Mouse (Mus musculus) neural tube, postnatal 0 days (tissue): ENCODE data around the gene Sult2b1. TPM values are rescaled to one million over a fixed set of nuclear protein-coding genes. Genes with fewer than 3 reads are reported as not detected.

Experiments used
- polyA plus RNA-seq: library from polyadenylated mRNA; unstranded; fragments of >200 nt; fragmentation: Nextera tagmentation; extraction: Ambion mirVana; gene quantifications from 2 replicates; pipeline ENCODE4 v1.2.1, GENCODE M21; 2015

Sult2b1 gene
- 9.0 and 9.5 TPM in 2 replicates for polyA plus RNA-seq

DNA sequence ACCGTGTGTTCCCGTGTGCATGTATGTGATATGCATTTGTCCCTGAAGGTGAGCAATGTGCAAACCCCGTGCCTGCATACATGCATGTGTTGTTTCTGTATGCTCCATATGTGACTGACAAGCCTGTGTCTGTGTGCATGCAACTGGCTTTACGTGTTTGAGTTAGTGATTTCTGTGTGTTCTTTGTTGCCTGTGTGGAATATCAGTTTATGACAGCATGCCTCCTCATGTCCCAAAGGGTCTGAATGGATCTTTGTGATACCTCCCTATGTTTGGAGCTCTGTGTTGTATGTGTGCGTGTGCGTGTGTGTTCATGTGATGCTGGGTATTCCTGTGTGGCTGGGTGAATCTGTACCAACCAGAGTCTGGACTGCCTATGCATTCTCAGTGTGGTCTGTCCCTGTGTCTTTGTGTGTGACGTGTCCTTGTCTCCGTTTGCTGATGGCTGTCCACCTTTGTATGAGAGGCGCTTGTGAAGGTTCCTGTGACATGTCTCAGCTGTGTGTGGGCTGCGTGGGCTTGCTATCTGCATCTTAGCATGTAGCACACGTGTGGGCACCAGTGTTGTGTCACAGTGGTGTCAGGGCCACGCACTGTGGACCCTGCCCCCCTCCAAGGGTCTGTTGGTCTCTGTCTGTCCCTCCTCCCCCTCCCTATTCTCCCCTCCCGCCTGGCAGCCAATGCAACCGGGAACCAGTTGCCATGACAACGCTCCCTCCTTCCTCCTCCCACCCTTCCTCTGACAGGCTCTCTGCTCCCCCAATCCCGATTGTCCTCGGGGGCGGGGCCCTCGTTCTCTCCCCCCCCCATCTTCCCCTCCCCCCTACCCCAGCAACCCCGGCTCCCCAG, at the start of gene Sult2b1:
TSS of gene Sult2b1 (minus strand) at position 146 of the 849 bp plus-strand sequence.

DNA sequence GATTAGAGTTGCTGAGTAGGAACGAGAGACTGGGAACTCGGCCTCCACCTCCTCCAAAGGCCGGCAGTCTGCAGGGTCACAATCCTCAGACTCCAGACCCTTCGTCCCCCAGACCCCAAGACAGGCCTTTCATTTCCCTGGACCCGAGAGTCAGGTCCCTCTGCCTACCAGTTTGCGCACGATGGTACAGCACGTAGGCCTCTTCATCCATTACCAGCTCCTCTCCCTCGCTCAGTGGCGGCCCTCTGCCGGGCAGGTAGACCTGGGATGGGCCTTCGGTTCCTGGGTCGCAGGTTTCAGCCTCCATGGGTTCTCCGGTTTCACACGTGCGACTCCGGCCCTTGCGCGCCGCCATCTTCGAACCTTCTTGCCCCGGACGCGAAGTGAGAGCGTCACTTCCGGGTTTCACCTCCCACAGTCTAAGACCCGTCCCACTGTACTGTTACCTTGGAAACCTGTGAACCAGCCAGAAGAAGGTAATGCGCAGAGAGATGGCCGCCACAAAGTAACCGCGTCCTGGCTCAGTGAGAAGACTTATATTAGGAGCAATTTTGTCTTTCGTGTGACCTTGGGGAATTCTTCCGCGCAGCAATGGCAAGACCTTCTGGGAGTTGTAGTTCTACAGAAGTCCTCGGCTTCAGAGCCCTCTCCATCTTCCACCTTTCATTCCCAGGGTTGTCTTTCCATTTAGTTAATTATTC, 46.1 kb upstream of the Sult2b1 start, which contains the start of gene Grwd1:
TSS of gene Grwd1 (minus strand) at position 518 of the 701 bp plus-strand sequence.

DNA sequence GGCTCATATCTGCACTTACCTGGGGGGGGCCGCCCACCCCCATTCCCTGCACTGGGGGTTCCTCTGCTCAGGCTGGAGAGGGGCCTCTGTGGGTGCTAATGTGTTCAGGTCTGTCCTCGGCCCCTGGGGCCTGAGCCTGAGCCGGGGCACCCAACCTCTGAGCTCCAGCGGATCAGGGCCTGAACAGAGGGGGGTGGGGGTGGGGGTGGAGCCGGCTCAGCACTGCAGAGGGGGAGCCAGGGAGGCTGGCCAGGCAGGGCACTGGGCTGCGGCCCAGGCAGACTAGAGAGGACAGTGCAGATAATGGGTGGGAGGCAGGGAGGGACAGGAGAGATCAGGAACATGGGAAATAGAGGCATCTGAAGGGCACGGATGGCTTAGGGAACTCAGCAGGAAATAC, 40.1 kb upstream of the Sult2b1 start, which contains the start of gene Kcnj14:
TSS of gene Kcnj14 (minus strand) at position 185 of the 400 bp plus-strand sequence.

DNA sequence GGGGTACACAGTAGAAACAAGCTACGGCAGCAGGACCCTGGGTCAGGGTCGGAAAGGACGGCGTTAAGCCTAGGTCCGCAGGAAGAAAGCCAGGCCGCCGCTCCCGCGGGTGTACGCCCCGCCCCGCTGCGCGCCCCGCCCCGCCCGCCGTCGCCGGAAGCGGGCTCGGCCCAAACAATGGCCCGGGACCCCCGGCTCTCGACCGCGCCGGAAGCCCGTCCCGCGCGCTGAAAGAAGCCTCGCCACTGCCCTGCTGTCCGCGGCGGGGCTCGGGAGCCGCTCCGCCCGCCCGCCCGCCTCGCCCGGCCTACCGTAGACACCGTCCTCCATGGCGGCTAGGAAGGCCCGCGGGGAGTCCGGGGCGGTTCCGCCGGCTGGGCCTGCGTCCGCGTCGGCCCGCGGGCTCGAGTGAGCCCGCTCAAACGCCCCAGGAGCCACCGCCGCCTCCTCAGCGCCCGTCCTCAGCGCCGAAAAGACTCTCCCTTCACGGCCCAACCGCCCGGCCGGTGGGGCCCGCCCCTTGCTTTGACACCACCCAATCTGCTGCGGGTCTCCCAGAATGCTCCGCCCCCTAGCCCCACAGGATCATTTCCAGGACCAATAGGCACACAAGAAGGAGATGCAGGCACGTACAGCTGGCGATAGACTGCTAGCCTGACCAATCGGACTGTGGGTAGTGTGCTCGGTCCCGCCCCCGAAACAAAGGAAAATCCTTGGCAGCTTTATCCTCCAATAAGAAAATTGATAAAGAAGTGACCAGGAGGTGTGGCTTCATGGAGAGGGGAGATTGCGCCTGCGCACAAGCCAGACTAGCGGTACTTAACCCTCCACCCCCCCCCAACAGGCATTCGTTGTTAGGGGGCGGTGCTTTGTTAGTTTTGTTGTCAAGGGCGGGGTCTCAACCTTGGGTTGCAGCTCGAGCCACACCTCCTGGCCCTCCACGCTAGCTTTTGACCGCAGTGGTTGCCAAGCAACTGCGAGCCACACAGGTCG, 29.6 kb upstream of the Sult2b1 start, which contains the start of gene Cyth2:
TSS of gene Cyth2 (minus strand) at position 795 of the 993 bp plus-strand sequence.

DNA sequence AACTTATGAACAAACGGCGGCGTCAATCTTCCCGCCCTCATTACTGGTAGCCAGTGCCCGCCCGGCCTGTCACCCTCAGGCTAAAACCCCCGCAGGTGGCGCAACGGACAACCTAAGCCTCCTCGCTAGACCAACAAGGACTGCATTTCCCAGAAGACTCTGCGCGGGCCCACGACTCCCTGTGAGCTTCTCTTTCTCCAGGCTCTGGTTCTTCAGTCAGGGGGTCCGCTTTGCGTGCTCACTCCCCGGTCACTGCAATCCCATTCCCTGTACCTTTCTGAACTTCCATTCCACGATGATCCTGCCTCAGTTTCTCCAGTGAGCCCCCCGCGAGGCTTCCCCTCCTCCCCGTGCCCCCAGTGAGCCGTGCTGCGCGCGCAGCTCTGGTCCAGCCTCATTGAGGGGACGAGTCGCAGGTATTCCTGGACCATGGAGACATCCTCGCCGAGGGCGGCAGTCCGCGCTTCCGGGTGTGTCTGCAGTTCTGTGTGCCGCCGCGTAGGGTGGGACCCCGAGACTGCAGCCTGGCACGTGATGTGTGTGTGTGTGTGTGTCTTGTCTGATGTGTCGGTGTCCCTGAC, 868 bp downstream of the Sult2b1 start, which contains the start of gene Lmtk3:
TSS of gene Lmtk3 (plus strand) at position 228 of the 581 bp plus-strand sequence.

DNA sequence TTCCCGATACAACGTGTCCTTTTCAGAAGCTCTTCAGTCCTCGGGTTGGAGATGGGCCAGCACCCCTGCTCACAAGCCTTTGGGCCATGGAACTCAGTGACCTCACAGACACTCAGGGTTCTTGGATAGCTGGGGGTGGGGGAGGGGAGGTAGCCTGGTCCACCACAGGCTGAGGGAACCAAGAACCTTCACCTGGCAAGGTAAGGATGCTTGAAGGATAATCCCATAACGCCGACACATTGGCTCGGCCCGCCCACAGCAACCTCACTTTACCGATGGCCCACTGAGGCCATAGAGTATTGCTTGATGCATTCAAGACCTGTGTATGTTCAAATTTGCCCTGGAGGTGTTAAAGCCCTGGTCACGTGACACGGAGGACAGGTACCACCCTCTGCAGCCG, 58.8 kb downstream of the Sult2b1 start, which contains the start of gene Spaca4:
TSS of gene Spaca4 (minus strand) at position 101 of the 400 bp plus-strand sequence.

DNA sequence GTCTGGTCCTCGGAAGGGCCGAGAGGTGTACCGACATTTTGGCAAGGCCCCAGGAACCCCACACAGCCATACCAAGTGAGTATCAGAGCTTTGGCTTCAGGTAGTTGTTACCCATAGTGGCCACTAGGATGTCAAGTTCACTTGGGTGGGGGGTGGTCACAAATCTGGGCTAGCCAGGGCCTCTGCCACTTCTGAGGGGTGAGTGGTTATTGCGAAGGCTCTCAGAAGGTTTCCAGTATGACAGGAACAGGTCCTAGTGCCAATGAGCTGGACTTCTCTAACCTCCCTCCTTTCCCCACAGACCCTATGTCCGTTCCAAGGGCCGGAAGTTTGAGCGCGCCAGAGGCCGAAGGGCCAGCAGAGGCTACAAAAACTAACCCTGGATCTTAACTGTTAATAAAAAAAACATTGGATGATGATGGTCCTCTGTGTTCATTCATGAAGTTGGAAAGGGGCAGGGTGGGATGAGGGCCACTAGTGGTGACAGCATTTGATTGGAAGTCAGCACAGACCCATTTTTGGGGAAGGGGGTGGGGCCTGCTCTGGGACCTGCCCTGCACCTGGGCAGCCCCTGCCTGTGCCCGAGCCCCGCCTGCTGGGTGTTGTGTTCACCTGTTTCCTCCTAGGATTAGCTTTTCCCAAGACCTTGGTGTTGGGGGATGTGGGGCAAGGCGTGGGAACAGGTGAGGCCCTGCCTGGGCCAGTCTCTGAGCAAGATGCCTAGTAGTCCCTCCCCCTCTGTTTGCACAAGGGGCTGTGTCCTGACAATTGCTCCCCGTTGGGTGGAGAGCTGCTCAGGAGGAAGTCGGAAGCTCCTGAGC, 63.8 kb downstream of the Sult2b1 start, which contains the start of gene Fam83e:
TSS of gene Fam83e (plus strand) at position 800 of the 821 bp plus-strand sequence.

DNA sequence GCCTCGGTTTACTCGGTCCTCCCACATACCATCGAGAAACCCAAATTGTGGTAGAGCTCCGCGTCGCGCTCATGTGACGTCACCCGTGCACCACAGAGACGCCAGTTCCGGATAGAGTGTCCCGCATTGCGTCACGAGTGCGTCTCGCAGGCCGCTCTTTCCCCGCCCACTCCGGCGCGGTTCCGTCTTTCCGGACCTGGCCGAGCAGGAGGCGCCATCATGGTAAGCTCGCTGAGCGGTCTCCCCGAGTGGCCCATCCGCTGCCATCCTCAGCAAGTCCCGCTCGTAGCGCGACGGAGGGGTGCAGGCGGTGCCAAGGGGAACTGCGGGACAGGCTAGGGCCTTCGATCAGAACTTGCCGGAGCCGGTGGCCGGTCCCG, 66.6 kb downstream of the Sult2b1 start, which contains the start of gene Sphk2:
TSS of gene Sphk2 (minus strand) at position 85 of the 380 bp plus-strand sequence.

DNA sequence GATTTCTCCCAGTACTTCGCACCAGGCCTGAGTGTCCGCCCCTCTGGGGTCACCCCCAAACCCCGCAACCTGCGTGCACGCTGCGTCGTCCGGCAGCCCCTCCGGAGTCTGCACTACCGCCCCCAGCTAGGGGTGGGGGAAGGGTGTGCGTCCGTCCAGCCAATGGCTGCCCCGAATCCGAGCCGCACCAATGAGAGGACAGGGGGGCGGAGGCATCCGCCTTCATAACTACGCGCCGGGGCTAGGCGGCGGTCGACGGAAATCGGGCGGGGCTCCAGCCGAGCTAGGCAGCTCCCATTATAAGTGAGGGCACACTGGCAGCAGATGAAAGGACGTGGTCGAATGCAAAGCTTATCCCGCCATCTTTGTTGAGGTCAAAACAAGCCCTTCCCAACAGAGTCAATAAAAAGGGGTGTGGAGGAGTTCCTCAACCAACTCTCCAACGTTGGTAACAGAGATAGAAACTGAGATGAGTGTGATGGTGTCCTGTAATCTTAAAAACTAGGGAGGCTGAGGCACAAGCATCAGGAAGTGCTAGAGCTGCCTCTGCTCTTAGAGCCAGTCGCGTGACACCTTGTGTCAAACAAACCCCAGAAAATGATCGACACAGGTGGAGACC, 69.3 kb downstream of the Sult2b1 start, which contains the start of gene Rpl18:
TSS of gene Rpl18 (plus strand) at position 368 of the 619 bp plus-strand sequence.

DNA sequence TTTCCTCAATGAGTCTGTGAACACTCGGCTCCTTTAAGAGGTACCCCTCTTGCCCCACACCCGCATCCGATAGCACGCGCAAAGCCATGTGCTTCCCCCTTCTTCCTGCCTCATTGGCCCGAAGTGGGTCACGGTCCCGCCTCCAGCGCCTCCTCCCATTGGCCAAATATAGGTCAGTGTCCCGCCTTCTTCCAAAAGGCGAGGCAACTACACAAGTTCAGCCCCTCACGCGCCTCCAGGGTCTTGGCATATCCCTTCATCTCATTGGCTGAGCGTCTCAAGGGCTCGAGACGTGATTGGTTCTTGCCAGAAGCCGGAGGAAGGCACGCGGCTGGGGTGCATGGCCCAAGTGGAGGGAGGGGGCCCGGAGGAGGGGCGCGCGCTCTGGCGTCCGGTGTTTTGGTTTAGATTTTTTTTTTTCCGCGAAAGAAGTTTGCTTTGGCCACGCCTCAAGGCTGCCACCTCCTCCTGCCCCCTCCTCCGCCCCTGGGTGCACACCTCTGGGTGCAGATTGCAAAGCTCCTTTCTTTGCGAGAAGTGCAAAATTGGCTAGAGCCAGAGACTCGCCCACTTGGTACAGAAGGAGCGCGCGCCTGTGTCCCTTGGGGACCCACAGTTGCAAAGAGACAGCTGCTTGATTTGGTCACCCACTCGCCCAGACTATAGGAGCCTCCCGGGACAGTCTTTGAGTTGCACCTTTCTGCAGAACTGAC, 79.6 kb downstream of the Sult2b1 start, which contains the start of gene Dbp:
TSS of gene Dbp (plus strand) at position 359 of the 713 bp plus-strand sequence.

DNA sequence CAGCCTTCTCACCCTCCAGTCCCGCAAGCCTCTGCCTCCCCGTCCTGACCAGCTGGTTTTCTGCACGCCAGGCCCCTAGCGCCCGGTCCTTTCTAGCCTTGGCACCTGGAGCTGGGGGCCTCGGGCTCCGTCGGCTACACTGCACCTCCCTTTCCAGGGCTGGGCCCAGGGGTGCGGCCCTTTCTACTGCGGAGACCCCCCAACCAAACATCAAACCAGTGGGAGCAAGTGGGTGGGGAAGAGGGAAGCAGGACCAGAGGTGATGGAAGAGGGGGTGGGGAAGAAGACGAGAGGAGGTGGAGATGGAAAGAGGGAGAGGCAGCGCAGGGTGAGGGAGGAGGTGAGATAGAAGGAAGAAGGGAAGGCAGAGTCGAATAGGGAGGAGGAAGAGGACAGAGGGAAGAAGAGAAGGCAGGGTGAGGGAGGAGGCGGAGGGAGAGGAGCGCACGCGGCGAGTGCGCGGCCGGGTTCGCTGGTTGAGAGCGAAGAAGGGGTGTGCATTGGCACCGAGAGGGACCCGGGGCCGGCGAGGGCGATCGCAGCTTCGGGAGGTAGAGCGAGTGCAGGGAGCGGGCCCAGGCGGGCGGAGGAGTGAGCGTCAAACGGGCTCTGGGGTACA, 84.8 kb downstream of the Sult2b1 start, which contains the start of gene Car11:
TSS of gene Car11 (plus strand) at position 321 of the 619 bp plus-strand sequence.

DNA sequence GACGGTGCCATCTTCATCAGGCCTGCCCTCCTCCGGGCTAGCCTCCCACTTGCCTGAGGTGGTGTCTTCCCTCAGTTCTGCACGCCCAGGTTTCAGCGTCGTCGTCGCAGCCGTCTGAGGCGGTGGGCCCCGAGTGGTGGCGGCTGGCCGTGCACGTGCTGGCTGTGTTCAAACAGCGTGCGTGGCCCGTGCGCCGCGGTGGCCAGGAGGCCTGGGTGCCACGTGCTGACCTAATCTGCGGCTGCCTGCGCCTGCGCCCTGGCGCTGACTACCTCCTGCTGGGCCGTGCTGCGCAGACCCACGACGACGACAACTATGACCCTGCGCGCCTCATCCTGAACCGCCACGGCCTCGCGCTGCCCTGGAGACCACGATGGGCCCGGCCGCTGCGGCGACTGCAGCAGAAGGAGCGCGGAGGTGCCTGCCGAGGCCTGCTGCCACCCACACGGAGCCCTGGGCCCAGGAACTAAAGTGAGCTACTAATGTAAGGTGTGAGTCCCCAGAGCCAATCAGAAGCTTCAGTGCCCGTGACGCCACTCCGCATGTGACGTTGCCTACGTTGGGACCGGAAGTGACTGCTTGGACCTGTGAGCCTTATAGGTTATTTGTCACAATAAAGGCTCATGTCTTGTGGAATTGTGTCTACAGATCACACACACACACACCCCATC, 90.4 kb downstream of the Sult2b1 start, which contains the start of gene Sec1:
TSS of gene Sec1 (minus strand) at position 482 of the 671 bp plus-strand sequence.

DNA sequence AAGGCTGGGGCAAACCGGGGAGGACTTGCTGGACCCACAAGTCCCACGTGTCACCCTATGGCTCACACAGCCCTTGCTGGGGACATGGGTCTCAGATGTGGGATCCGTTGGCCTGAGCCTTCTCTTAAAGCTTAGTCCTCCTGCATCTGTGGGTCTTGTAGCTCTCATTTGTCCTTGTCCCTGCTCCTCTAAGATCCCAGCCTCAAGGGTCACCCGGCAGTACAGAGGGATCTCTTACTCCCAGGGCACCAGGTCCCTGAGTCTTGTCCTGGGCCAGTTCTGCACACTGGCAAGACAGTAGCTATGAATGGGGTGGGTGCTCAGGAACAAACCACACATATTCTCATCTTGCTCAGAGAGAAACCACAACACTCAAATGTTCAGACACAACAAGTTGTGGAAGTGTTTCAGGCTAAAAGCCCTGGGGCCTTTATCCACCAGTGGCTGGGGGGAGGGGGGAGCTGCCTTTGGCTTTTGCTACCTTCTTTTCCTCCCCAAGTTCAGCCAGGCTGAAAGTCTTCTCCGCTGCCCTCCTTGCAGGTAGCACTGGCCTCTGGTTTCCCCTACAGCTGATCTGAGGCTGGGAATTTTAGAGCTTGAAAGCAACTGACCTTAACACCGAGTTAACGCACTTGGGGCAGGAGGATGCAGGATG, 100.9 kb downstream of the Sult2b1 start, which contains the start of gene Ntn5:
TSS of gene Ntn5 (plus strand) at position 627 of the 655 bp plus-strand sequence.

